Mouse (Mus musculus): ENCODE measurements around the gene Eppin. TPM values are rescaled to one million over a fixed set of nuclear protein-coding genes. Genes with fewer than 3 reads are reported as not detected.
"Not testable (repeated sequence)": the region's sequence is repeated elsewhere in the genome, so short reads cannot be mapped to it uniquely, and the experiment has no call there.

The Eppin gene
- total RNA-seq (2022): not detected

- no peak for DNase-seq (ENCODE audit: low spot score in 2 of 2)
These were observed at the start of gene Eppin for GRCm38 (mm10) chr2:164593494-164593893. Gene Eppin (minus strand): TSS chr2:164593594.

DNA sequence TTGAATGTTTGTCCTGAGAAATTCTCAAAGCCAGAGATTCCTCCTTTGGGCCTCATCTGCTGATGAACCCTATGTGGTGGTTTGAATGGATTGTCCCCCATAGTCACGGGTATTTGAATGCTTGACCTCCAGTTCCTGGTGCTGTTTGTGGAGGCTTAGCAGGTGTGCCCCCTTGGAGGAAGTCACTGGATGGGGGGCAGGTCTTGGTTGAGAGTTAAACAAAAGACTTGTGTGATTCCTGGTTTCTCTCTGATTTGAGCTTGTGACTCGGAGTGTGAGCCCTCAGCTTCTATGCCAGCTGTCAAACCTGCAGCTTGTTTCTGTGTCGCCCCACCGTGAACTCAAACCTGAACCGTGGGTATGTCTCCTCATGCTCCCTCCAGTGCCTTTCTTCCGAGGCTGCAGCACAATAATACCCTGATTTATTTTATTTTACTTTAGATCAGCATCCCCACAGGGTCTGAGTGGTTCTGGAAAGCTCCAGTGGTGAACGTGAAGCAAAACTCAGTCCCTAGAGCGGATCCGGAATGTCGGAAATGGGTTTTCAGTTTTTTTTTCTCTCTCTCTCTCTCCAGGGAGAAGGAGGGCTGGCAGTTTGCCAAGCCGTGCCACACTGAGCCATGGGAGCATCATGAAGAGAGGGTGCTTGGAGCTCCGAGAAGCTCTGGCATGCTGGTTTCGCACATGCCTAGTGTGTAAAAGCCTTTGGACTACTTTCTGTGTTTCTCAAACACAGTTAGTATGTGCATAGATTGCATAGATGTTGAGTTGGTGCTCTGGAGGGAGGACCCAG, 48.7 kb upstream of the Eppin start:
- DNase-seq (ENCODE audit: low spot score in 2 of 2): no peak

GRCm38 (mm10) chr2:164641129-164641528, 47.7 kb upstream of the Eppin start:
- DNase-seq (ENCODE audit: low spot score in 2 of 2): no peak

DNA sequence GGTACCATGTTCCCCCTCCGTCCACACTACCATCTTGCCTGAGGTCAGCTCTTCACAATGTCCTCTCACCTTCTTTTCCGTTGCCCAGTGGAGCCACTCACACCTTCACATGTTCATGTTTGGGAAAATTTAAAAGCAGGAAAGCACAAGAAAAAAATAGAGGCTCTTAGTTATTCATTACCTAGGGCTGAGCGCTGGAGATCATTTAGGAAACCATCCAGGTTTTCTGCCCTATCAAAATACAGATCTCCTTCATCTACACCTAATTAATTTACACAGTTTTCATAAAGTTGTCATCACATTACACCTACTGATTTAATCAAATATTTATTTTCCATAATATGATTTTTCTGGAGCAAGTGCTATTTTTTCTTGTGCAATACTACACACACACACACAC, 45.3 kb upstream of the Eppin start, which contains the start of gene Wfdc16:
Gene Wfdc16 (minus strand): TSS at position 101 of the 400 bp plus-strand sequence.
- no peak for DNase-seq (ENCODE audit: low spot score in 2 of 2)

GRCm38 (mm10) chr2:164635266-164635665, 41.9 kb upstream of the Eppin start:
- DNase-seq (ENCODE audit: low spot score in 2 of 2): no peak

DNA sequence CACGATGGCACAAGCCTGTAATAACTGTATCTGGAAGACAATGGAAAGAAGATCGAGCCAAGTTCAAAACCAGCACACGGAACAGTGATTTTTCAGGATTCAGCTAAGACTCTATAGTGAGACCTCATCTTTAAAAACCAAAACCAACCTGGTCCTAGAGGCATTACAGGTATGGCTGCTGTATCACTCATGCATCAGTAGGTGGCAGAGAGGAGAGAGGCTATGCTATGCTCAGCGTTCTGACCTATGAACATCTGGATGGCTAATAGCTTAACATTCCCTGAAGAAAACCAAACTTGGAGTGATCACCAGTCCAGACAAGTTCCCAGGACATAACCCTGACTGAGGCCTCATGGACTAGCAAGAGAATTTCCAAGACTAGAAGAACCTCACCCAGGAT, 28.4 kb upstream of the Eppin start:
- no peak for DNase-seq (ENCODE audit: low spot score in 2 of 2)

DNA sequence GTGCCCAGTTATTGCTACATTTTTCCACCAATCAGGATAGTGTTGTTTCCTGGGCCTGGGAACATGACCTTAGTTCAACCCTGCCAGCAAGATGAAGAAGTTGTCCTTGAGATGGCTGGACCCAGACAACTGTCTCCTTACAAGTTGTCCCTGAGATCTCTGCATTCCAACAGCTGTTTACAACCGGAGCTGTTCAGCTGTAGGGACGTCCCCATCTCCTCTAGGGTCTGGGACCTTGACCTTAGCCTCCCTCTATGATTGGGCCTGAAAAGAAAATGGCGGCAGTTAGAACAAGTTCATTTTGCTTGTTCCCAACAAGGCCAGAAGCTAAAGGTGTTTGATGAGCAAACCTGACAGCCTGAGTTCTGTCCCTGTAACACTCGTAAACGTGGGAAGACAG, 25.7 kb upstream of the Eppin start:
- no peak for DNase-seq (ENCODE audit: low spot score in 2 of 2)

DNA sequence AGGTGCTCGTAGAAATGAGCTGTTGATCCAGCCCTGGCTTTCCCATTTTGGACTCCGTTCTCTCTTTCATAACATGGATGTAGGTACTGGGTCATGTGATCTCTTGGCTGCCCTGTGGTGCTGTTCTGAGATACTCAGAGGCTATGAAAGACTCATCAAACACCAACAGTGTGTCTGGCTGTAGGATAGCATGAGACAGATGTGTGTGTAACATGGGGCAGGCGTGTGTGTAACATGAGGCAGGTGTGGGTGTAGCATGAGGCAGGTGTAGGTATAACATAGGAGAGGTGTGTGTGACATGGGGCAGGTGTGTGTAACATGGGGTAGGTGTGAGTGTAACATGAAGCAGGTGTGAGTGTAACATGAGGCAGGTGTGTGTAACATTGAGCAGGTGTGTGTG, 22.0 kb upstream of the Eppin start:
- no peak for DNase-seq (ENCODE audit: low spot score in 2 of 2)

GRCm38 (mm10) chr2:164613471-164613870, 20.1 kb upstream of the Eppin start, which contains the start of the genes Wfdc6b and Wfdc8:
Gene Wfdc6b (plus strand): TSS chr2:164613522.
Gene Wfdc8 (minus strand): TSS chr2:164613626.
- DNase-seq (ENCODE audit: low spot score in 2 of 2): not testable (repeated sequence)

GRCm38 (mm10) chr2:164608781-164609180, 15.4 kb upstream of the Eppin start:
- no peak for DNase-seq (ENCODE audit: low spot score in 2 of 2)

- DNase-seq (ENCODE audit: low spot score in 2 of 2): no peak
These were observed 11.0 kb upstream of the Eppin start for GRCm38 (mm10) chr2:164604411-164604810.

DNA sequence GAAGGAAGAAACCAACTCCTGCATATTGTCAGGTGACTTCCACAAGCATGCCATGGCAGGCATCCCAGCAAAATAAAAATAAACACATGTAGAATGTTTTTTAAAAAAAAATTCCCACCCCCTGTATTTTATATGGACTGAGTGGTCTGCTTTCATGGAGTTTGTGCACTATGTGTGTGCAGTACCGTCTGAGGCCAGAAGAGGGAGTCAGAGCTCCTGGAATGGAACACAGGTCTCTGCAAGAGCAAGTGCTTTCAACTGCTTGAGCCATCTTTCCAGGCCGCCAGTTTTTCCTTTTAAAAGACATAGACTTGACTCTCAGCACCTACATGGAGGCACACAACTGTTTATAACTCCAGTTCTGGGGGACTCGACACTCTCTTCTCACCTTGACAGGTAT, 10.1 kb upstream of the Eppin start:
- no peak for DNase-seq (ENCODE audit: low spot score in 2 of 2)

DNA sequence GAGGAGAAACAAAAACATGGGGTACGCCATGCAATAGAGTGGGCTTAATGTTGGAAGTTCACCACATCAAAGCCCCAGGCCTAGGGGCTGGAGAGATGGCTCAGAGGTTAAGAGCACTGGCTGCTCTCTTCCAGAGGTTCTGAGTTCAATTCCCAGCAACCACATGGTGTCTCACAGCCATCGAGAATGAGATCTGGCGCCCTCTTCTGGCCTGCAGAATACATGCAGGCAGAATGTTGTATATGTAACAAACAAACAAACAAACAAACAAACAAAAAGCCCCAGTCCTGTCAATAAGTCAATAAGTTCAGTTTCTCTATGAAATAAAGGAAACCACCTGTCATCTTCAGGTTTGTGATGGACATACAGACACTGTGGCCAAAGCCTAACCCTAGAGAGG, 6.8 kb upstream of the Eppin start:
- DNase-seq (ENCODE audit: low spot score in 2 of 2): no peak

DNA sequence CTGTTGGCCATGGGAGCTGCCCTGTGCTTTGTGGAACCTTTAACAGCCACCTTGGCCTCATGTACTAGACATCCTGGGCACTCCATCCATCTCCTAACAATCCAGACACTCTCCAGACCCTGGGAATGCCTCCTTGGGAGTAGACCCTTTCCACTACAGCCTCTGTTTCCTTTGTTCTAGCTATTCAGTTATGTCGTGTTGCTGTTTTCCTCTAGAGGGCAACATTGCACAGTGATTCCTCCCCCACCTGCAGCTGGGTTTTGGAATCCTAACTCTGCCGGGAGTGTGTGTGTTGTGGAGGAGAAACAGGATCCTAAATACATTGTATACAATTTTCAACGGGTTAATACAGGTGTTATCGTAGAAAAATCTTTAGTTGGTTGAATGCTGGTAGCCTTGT, 1.4 kb downstream of the Eppin start:
- peak in 1 of 2 experiments; percentile 12 for DNase-seq (ENCODE audit: low spot score in 2 of 2)

- not testable (repeated sequence) for DNase-seq (ENCODE audit: low spot score in 2 of 2)
These were observed 8.2 kb downstream of the Eppin start, which contains the start of gene Wfdc6a for GRCm38 (mm10) chr2:164585025-164585725. Gene Wfdc6a (minus strand): TSS chr2:164585447.

DNA sequence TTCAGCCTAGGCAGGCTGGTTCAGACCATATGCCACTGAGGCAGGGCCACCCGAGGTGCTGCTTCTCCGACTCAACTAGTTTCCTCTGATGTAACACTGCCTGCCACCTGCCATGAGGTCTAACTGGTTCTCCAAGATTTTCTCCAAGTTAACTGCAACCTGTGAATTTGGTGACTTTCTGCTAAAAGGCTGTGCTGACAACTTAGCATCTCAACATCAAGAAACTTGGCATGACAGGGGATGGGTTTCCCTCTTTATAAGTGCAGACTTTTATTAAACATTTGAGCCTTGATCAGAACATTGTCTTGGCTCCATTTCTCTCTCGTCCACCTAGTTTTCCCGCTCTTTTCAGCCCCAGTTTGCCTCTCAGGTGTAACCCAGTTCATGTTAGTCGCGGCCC, 20.0 kb downstream of the Eppin start, which contains the start of gene Spint3:
Gene Spint3 (minus strand): TSS at position 101 of the 400 bp plus-strand sequence.
- DNase-seq (ENCODE audit: low spot score in 2 of 2): not testable (repeated sequence)

DNA sequence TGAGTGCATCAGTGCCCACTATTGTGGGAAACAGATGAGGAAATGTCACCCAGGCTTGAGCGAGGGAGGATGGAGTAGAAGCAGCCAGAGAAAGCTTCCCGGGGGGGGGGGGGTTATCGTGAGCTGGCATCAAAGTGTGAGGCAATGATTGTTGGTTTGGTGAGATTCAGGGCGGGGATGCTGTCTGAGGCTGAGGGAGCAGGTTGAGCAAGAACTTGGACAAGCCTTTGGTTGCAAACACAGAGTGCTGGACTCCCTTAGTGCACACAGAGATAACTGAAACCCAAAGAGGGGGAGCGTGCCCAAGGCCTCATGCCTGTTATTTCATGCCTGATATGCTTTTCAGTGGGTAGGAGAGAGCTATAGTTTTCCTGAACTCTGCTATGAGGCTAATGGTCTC, 25.9 kb downstream of the Eppin start:
- DNase-seq (ENCODE audit: low spot score in 2 of 2): no peak

GRCm38 (mm10) chr2:164566997-164567396, 26.4 kb downstream of the Eppin start:
- DNase-seq (ENCODE audit: low spot score in 2 of 2): no peak

- DNase-seq (ENCODE audit: low spot score in 2 of 2): no peak
These were observed 29.0 kb downstream of the Eppin start for GRCm38 (mm10) chr2:164564346-164564745.

DNA sequence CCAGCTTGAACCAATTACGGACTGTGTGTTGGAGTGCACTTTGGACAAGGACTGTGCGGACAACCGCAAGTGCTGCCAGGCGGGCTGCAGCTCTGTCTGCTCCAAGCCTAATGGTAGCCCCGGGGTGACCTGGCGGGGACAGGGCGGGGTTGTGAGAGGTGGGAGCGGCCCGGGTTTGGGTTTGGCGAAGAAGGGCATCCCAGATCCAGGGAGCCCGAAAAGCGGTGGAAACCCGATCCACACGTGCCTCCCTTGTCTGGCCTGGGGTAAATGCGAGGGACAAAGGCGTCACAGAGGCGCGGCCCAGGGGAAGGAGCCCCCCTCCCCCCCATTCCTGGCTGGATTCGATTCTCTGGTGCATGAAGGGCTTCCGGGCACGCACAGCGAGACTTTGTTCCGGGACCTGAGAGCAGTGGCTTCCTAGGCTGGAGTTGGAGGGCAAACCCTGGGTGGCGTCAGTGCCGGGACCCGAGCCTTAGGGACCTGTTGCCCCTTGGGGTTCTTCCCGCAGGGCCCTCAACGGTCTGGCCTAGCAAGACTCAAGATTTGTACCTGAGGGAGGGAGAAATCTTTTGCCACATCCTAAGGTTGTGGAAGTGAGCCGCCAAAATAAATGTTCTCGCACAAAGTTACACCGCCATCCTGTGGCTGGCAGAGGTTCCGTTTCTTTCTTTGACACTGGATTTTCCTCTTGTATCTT, 29.9 kb downstream of the Eppin start:
- peak in 1 of 2 experiments; percentile 24 for DNase-seq (ENCODE audit: low spot score in 2 of 2)

DNA sequence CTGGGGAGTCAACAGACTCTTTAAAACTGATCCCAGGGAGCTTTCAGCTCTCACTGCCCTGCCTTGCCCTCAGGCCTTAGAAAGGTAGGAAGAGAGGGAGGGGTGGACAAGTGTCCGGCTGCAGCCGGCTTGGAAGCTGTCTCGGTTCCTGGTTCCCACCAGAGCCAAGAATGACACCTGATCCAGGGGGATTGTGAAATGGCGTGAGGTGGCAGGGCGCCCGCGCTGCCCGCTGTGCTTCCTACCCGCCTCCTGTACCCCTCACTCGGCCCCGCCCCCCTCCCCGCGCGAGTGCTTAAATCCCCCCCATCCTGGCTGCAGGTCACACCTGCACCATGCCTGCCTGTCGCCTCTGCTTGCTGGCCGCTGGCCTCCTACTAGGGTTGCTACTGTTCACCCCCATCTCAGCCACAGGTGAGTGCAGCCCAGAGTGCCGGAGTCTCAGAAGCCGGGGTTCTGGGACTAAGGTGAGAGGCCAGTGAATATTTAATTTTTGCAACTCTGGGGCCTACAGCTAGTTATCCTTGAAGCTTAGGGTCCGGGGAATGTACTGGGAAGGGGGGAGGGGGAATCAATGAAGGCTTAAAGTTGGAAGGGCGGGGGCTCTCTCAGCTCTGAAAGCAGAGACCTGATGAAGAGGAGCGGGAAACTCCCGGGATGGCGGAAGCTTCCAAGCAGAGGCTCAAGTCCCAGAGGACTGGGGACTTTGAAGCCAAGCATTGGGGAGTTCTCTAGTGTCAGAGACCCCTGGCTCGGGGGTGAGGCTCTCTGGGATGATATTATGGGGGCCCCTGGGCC, 30.8 kb downstream of the Eppin start, which contains the start of gene Wfdc2:
Gene Wfdc2 (plus strand): TSS at position 23 of the 798 bp plus-strand sequence.
- DNase-seq (ENCODE audit: low spot score in 2 of 2): no peak
